Mouse (Mus musculus) G1E (cell line): ENCODE measurements around the gene Pramel7.
"Not testable (repeated sequence)": the region's sequence is repeated elsewhere in the genome, so short reads cannot be mapped to it uniquely, and the experiment has no call there.

Experiments used
- CTCF ChIP-seq: IDR thresholded peaks from 2 replicates; pipeline ENCODE4 v1.5.1; 2012; ENCODE audit warnings: low read depth, low read length, inconsistent platforms, mixed read lengths
- GATA1 ChIP-seq: IDR thresholded peaks from 2 replicates; pipeline ENCODE4 v1.6.1; 2012; ENCODE audit warnings: borderline replicate concordance, low read length, inconsistent platforms, mixed read lengths
- TAL1 ChIP-seq: conservative IDR thresholded peaks from 2 replicates; pipeline ENCODE4 v1.6.1; 2012; ENCODE audit warnings: low read depth, low read length, inconsistent platforms, mixed read lengths

GRCm38 (mm10) chr2:87496993-87497392 lies at the start of gene Pramel7:
- not testable (repeated sequence) for TF ChIP-seq CTCF, GATA1, TAL1
